Mouse (Mus musculus): ENCODE results near the gene Fras1. TPM values are rescaled to one million over a fixed set of nuclear protein-coding genes. Genes with fewer than 3 reads are reported as not detected.

Gene Fras1
- polyA plus RNA-seq, 1 experiment = 9.0 TPM

GRCm38 (mm10) chr5:96479003-96479402 lies 105.2 kb downstream of the Fras1 start:
- no peak for DNase-seq (ENCODE audit: extremely low spot score in 1 of 2, low spot score in 1 of 2)

DNA sequence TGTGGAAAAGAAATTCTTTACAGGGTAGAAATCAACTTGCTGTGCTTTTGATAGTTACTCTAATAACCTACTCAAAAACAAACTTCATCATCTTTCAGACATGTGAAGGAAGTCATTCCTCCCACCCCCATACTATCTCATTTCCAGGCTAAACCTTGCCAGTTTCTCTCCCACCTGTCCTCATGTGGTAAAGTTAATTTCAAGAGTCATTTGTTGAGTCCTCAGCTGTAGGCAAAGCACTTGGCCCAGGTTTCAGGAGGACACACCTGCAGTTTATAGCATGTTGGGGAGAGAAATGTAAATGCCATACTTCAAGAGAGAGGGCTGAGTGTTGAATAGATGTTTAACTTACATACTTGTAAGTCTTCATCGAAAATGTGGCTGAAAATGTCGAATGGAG lies 107.4 kb downstream of the Fras1 start:
- no peak for DNase-seq (ENCODE audit: extremely low spot score in 1 of 2, low spot score in 1 of 2)

- no peak for DNase-seq (ENCODE audit: extremely low spot score in 1 of 2, low spot score in 1 of 2)
Measured at GRCm38 (mm10) chr5:96482054-96482453, 108.3 kb downstream of the Fras1 start.

GRCm38 (mm10) chr5:96492497-96492896 lies 118.7 kb downstream of the Fras1 start:
- DNase-seq (ENCODE audit: extremely low spot score in 1 of 2, low spot score in 1 of 2) = no peak

DNA sequence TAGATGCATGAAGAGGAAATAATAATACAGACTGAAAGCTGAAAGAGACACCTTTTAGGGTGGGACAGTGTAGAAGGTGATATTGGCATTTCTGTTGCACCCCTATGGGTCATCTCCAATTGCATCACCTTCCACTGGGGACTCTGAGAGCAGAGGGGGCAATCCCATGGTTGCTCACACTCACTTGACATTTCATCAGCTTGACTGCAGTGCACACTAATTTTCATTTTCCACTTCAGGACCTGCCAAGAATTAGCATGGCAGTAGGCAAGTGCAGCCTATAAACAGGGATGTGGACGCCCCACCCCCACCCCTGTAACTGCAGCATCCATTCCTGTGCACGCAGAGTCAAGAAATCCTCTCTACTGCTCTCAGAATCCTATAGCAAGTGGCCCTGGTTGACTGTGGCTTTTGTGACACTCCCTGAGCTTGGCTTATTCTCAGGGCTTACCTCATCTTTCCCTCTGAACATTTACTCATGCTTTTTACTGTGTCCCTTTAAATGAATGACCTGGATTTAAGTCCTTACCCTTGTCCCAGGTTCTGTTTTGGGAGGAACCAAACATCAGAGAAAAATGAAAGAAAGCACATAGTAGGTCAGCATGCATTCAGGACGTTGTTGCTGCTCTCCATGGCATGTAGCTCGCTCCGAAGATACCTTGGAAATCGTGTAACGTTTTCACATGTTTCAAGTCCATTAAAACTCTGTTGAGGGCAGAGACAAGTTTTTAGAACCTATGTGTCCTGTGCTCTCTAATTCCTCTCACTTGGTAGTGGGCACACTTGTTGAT lies 120.9 kb downstream of the Fras1 start:
- no peak for DNase-seq (ENCODE audit: extremely low spot score in 1 of 2, low spot score in 1 of 2)

- DNase-seq (ENCODE audit: extremely low spot score in 1 of 2, low spot score in 1 of 2) = no peak
Measured at GRCm38 (mm10) chr5:96498083-96498482, 124.3 kb downstream of the Fras1 start.

DNA sequence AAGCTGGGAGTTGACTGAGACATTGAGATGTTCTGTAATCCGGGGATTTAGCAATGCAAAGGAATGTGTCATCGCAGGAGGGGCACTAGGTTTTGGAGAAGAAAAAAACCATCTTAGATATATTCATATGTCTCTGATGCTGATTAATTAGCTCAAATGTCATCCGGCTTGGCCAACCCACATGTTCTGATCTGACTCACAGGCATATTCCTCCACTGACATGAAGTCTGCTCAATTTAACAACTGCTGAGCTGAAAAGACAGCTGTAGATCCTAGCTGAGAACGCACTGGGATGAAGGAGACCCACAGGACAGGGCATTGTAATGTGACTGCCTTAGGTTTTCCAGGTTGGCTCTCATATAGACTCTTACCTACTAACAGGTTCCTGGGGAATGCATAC lies 128.0 kb downstream of the Fras1 start:
- peak in 1 of 2 experiments; percentile 7 for DNase-seq (ENCODE audit: extremely low spot score in 1 of 2, low spot score in 1 of 2)

GRCm38 (mm10) chr5:96502400-96502799 lies 128.6 kb downstream of the Fras1 start:
- DNase-seq (ENCODE audit: extremely low spot score in 1 of 2, low spot score in 1 of 2) = no peak

- no peak for DNase-seq (ENCODE audit: extremely low spot score in 1 of 2, low spot score in 1 of 2)
Measured at GRCm38 (mm10) chr5:96511005-96511404, 137.2 kb downstream of the Fras1 start.

GRCm38 (mm10) chr5:96513327-96513726 lies 139.6 kb downstream of the Fras1 start:
- no peak for DNase-seq (ENCODE audit: extremely low spot score in 1 of 2, low spot score in 1 of 2)

- peak in 1 of 2 experiments; percentile 7 for DNase-seq (ENCODE audit: extremely low spot score in 1 of 2, low spot score in 1 of 2)
Measured at GRCm38 (mm10) chr5:96515860-96516311, 142.1 kb downstream of the Fras1 start.

- no peak for DNase-seq (ENCODE audit: extremely low spot score in 1 of 2, low spot score in 1 of 2)
Measured at GRCm38 (mm10) chr5:96516329-96516728, 142.6 kb downstream of the Fras1 start.

DNA sequence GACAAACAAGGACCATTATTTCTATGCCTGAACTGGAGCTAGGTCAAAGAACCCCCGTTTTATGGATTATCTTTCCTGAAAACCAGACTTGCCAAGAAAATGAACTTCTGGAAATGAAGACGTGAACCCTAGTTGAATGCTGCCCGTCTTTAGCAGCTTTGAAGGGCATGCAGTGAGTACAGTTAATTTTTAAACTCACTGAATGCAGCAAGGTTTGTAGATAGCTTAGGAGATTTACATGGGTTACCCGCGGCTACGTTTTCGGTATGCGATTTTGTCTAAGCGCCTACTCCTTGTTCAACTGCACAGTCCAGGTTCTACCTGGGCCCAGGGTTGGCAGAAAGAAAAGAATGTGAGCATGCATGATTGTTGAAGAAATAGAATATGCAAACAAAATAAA lies 147.8 kb downstream of the Fras1 start:
- no peak for DNase-seq (ENCODE audit: extremely low spot score in 1 of 2, low spot score in 1 of 2)

GRCm38 (mm10) chr5:96522909-96523409 lies 149.2 kb downstream of the Fras1 start:
- no peak for DNase-seq (ENCODE audit: extremely low spot score in 1 of 2, low spot score in 1 of 2)

DNA sequence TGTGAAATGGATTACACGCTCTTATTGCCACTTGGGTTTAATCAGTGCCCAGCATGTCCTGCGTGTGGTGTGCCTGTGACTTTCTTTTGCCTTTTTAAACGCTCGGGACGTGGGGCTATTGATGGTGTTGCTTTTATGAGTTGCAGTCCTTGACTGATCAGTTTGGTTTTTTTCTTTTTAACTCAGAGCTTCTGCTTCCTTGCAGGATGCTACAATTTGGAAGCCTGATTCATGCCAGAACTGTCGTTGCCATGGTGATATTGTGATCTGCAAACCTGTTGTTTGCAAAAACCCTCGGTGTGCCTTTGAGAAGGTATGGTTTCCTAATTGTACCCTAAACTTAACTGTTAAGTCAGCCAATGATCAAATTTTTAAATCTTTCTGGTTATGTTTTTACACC lies 154.5 kb downstream of the Fras1 start:
- peak in 1 of 2 experiments; percentile 23 for DNase-seq (ENCODE audit: extremely low spot score in 1 of 2, low spot score in 1 of 2)

DNA sequence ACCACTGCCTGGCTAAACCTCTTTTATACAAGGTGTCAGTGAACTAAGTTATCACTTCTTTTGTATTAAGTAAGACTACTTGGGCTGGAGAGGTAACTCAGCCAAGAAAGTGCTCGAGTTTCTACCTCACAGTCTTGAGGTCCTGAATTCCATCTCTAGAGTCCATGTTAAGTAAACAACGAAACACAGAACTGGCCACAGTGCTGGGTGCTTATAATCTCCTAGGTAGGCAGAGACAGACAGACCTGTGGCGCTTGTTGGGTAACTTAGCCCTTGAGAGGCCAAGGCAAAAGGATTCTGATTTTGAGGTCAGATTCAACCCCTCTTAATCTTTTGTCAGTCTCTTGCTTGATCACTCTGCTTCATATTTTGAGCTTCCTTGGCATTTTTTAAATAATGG lies 156.8 kb downstream of the Fras1 start:
- DNase-seq (ENCODE audit: extremely low spot score in 1 of 2, low spot score in 1 of 2) = no peak

DNA sequence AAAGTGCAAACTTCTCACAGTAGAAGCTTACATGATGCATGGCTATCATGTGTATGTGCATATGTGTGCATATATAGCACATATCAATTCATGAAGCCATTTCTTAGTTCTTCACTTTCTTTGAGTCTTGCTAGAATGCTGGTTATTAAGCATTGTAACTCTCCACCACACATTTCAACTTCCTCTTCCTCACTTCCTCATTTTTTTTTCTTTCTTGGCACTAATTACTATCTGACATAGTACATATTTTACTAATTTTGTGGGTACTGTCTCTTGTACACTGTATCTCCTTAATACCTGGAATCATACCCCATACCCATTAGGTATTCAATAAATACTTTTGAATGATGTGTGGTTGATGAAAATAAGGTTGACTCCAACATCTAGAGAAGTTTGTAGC lies 158.2 kb downstream of the Fras1 start:
- no peak for DNase-seq (ENCODE audit: extremely low spot score in 1 of 2, low spot score in 1 of 2)

DNA sequence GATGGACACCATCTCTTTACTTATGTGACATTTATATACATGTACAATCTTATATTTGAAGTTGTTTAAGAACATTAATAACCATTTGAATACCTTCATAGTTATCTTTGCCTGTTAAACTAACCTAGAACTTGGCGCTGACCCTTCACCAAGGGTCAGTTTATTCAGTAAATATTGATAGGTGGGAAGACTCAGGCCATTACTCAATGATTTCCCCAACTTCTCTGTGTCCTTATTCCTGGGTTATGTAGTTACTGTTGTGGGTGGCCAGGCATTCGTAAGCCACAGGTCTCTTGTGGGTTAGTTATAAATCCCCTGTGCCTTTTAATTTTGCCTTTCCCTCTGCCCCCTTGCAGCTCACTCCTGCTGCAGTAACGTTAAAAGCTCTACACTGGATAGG lies 162.8 kb downstream of the Fras1 start:
- DNase-seq (ENCODE audit: extremely low spot score in 1 of 2, low spot score in 1 of 2) = no peak

GRCm38 (mm10) chr5:96536937-96537336 lies 163.2 kb downstream of the Fras1 start:
- DNase-seq (ENCODE audit: extremely low spot score in 1 of 2, low spot score in 1 of 2) = no peak

DNA sequence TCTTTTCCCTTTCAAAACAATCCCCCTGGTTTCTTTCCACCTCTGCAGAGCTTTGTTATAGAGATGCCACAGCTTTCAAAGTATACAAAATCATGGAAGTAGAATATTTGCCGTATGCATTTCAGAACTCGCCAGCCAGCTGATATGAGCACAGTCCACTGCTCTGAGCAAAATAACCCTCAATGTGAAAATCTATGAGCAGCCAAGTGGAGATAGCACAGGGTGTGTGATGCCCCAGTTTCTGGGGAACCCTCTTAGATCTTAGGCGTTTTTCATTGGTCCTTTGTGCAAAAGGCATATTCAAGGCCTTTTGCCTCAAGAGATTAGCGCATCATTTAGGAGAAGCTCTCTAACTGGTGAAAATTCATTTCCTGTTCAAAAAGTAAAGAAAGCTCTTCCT lies 170.4 kb downstream of the Fras1 start:
- DNase-seq (ENCODE audit: extremely low spot score in 1 of 2, low spot score in 1 of 2) = no peak

GRCm38 (mm10) chr5:96545994-96546393 lies 172.2 kb downstream of the Fras1 start:
- DNase-seq (ENCODE audit: extremely low spot score in 1 of 2, low spot score in 1 of 2) = no peak

DNA sequence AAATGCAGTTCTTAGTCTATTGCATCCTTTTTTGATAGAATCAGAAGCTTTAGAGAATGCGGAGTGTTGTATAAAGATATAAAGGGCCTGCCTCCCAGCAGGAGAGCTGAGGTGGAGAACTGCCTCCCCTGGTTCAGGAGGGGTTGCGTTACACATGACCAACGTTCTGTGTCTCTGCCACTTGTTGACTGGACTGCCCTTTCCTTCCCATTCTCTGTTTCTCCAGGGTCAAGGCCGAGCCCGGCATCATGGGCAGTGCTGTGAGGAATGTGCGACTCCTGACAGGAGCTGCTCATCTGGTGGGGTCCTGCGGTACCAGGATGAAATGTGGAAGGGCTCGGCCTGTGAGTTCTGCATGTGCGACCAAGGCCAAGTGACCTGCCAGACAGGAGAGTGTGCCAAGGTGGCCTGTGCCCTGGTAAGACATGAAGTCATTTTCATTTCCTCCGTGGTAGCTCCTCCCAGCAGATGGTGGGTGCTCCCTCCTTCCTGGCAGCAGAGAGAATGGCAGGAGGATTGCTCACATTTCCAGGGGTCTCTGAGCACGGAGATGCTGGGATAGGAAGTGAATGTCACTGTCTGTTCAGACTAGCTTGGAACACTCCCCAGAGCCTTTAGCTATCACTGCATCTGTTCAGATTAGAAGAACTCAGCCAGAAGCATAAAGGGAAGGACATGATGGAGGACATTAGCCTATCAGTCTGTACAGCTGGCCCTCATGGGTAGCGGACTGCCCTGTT lies 181.4 kb downstream of the Fras1 start:
- no peak for DNase-seq (ENCODE audit: extremely low spot score in 1 of 2, low spot score in 1 of 2)

Data from frontal cortex, adult 2 months (tissue).